Mouse (Mus musculus) spleen, postnatal 10 days (tissue): ENCODE data around the gene Noxa1.
A peak's percentile ranks its signal among the peaks of the same experiment; 100 is the strongest.

ENCODE experiments used
- DNase-seq, 2 experiments: peaks; one replicate each; pipeline ENCODE4 v3.0.0; 2021 to 2022; ENCODE audit warnings: low spot score in 2 of 2

Gene Noxa1

GRCm38 (mm10) chr2:25098005-25098615 lies 3.2 kb upstream of the Noxa1 start:
- DNase-seq = no peak

- no peak for DNase-seq
Observed at GRCm38 (mm10) chr2:25094785-25095108, 202 bp downstream of the Noxa1 start.

GRCm38 (mm10) chr2:25088636-25089035 lies 6.3 kb downstream of the Noxa1 start:
- no peak for DNase-seq

- no peak for DNase-seq
Observed at GRCm38 (mm10) chr2:25087842-25088241, 7.1 kb downstream of the Noxa1 start.

- no peak for DNase-seq
Observed at GRCm38 (mm10) chr2:25085571-25085970, 9.4 kb downstream of the Noxa1 start.

- DNase-seq = no peak
Observed at GRCm38 (mm10) chr2:25083697-25084096, 11.3 kb downstream of the Noxa1 start.

- DNase-seq = no peak
Observed at GRCm38 (mm10) chr2:25080076-25080475, 14.9 kb downstream of the Noxa1 start, which contains the start of gene Entpd8. Gene Entpd8, plus strand, starts transcription at chr2:25080304.

- DNase-seq = no peak
Observed at GRCm38 (mm10) chr2:25078967-25079366, 16.0 kb downstream of the Noxa1 start.

- no peak for DNase-seq
Observed at GRCm38 (mm10) chr2:25075506-25075905, 19.4 kb downstream of the Noxa1 start.

- DNase-seq = no peak
Observed at GRCm38 (mm10) chr2:25072398-25072797, 22.6 kb downstream of the Noxa1 start.

- no peak for DNase-seq
Observed at GRCm38 (mm10) chr2:25069537-25069936, 25.4 kb downstream of the Noxa1 start.

GRCm38 (mm10) chr2:25066552-25066951 lies 28.4 kb downstream of the Noxa1 start:
- DNase-seq = no peak

- no peak for DNase-seq
Observed at GRCm38 (mm10) chr2:25065537-25065936, 29.4 kb downstream of the Noxa1 start.

GRCm38 (mm10) chr2:25064285-25064684 lies 30.7 kb downstream of the Noxa1 start:
- DNase-seq = no peak

- DNase-seq = no peak
Observed at GRCm38 (mm10) chr2:25063523-25063922, 31.4 kb downstream of the Noxa1 start.

- no peak for DNase-seq
Observed at GRCm38 (mm10) chr2:25058926-25059325, 36.0 kb downstream of the Noxa1 start.

GRCm38 (mm10) chr2:25055409-25056155 lies 39.4 kb downstream of the Noxa1 start:
- DNase-seq = no peak

- peak in 1 of 2 experiments; percentile 29 for DNase-seq
Observed at GRCm38 (mm10) chr2:25055068-25055405, 39.9 kb downstream of the Noxa1 start.

GRCm38 (mm10) chr2:25054221-25055067 lies 40.5 kb downstream of the Noxa1 start, which contains the start of gene Nsmf:
Gene Nsmf, plus strand, starts transcription at chr2:25054355.
- peak; percentile 76 to 87 for DNase-seq

GRCm38 (mm10) chr2:25053101-25053500 lies 41.8 kb downstream of the Noxa1 start:
- no peak for DNase-seq

- DNase-seq = no peak
Observed at GRCm38 (mm10) chr2:25051450-25051849, 43.5 kb downstream of the Noxa1 start.

GRCm38 (mm10) chr2:25050921-25051320 lies 44.0 kb downstream of the Noxa1 start:
- no peak for DNase-seq

- DNase-seq = no peak
Observed at GRCm38 (mm10) chr2:25040089-25040488, 54.9 kb downstream of the Noxa1 start.
